Mouse (Mus musculus) CD4-positive, CD25-positive, alpha-beta regulatory T cell, adult 2 months (primary cell): ENCODE measurements around the gene Raet1e.
"Not testable (repeated sequence)": the region's sequence is repeated elsewhere in the genome, so short reads cannot be mapped to it uniquely, and the experiment has no call there.

Experiments used
- DNase-seq: peaks from one replicate; pipeline ENCODE4 v3.0.0-alpha.2; 2012; ENCODE audit warnings: low read depth, low spot score

Gene Raet1e

DNA sequence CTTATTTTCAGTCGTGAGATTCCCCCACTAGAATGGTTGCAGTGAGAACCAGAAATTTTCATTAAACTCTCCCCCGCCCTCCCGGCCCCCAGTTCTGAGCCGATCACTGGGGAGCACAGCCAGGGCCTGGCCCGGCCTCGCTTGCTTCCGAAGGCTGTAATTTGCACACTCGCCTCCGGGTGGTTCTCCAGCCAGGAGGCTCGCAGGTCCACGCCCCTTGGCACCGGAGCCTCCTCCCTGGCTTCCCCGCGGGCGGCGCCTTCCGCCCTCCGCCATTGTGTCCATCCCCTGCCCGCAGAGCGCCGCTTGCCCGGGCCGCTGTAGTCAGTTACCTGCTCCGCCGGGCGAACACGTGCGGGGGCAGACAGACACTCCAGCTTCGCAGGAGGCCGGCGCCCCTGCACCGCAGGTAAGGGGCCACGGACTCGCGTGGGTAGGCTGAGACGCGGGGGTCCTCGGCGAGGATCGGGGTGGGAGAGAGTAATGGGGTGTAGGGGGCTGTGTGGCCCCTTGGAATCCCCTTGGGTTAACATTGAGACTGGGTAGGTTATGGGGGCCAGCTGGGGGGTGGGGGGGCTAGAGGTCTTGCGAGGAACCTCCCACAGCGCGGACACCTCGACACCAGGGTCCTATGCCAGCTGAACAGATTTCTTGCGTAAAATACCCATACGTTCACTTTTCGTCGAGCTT lies at the start of gene Raet1e, which contains the start of gene H60b:
Gene Raet1e, plus strand, starts transcription at position 260 of the 690 bp plus-strand sequence.
Gene H60b, plus strand, starts transcription at position 277 of the 690 bp plus-strand sequence.
- peak; percentile 57 for DNase-seq

DNA sequence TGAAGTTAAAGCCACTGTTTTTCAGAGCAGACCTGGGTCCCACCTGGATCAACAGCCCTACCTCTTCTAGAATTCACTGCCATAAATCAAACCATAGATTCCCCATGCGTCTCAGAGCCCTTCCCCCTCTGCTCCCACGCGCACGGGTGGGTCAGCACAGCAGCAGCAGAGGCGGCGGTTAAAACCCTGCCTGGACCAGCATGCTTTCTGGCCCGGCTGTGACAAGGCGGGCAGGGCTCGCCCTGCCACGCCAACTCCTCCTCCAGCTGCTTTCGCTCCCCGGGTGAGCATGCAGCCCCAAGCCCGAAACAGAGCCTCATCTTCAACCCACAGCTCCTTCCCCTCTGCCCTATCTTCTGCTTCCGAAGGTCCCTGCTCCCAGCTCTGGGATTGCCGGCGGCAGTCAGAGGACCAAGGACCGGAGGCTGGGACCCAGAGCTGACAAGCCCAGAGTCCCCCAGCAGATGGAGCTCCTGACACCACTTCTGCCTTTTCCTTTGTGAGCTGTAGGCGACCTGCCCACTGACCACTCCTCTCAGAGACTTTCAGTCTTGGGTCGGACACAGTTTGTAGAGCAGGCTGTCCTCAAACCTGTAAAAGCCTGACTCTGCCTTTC lies 17.6 kb upstream of the Raet1e start:
- DNase-seq = peak; percentile 59

DNA sequence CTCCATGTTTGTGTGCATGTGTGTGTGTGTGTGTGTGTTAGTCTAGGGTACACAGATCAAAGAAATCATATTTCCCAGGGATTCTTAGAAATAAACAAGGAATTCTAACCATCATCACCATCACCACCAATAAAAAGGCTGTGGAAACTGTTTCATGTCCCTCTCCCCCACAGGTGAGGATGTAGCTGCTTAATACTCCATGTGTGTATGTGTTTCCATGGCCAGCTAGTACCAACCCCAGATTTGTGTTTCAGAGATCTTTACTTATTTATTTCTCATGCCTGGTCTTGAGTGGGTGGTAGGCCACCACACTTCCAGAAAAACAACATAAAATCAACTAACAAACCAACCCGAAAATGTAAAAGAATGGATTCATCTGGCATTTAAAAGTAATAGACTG lies 16.2 kb upstream of the Raet1e start:
- DNase-seq = peak; percentile 67

DNA sequence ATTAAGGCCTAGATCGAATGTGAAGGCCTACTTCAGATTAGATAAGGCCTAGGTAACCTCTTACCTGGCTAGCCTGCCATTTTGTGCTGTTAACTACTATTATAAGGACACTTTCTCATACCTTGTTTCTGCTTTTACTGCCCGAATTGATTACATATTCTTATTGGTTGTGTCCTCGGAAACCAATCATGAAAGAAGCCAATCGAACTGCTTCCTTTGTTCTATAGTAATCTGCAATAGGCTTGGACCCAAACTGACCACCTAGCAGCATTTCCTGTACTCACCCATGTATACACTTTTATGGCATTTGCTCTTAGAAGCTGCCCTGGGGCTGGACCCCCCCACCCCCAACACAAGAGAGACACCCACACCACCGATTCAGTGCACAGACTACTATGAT lies 15.4 kb upstream of the Raet1e start:
- no peak for DNase-seq

DNA sequence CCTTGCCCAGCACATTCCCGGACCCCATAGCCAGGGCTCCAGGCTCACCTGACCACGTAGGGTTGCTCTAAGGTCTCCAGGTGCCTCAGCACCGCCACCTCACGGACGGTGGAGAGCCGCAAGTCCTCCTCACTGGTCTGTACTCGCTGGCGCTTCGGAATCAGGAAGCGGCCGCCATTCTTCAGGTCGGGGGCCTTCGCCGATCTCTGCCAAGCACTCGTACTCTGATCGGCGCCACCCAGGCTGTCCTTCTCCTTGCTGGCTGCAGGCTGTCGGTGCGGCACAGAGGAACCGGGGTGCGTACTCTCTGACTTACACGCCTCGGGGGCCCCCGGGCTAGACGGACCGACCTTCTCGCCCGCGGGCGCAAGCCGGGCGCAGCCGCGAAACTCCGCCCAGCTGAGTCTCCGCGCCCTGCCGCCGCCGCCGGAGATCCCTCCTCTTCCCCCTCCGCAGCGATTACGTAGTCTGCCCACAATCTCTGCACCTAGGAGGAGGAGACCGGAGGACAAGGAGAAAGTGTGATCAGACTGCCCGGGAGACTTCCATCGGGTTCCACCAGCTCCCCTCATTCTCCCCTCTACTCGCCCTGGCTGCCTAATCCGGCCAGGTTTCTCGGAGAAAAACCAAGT lies 9.8 kb upstream of the Raet1e start:
- DNase-seq = peak; percentile 88

DNA sequence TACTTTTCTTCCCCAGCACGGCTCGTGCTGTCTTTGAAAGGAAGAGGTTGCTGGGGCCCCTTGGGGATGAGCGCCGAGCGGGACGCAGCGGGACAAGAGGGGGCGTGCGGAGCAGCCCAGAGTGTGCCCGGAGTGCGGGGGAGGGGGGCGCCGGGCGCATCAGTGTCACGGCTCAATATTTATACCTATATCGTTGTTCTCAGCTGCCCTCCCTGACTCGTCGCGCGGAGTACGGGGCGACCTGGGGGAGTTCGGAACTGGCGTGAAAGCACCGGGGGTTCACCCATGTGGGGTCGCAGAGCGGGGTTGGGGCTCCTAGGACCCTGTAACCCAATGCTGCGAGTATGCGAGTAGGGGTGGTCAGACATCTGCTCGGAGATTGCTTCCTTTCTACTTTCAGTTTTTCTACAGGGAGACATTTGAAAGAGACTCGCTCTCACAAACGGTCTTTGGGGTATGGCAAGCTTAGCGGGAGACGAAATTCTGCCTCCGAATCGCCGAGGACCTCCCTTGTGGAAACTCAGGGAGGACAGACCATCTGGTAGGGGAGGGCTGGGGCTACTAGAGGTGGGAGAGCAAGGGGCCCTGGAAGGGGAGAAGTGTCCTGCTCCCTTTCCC lies 9.2 kb upstream of the Raet1e start, which contains the start of gene E030030I06Rik:
Gene E030030I06Rik, minus strand, starts transcription at position 198 of the 618 bp plus-strand sequence.
- DNase-seq = peak; percentile 54

DNA sequence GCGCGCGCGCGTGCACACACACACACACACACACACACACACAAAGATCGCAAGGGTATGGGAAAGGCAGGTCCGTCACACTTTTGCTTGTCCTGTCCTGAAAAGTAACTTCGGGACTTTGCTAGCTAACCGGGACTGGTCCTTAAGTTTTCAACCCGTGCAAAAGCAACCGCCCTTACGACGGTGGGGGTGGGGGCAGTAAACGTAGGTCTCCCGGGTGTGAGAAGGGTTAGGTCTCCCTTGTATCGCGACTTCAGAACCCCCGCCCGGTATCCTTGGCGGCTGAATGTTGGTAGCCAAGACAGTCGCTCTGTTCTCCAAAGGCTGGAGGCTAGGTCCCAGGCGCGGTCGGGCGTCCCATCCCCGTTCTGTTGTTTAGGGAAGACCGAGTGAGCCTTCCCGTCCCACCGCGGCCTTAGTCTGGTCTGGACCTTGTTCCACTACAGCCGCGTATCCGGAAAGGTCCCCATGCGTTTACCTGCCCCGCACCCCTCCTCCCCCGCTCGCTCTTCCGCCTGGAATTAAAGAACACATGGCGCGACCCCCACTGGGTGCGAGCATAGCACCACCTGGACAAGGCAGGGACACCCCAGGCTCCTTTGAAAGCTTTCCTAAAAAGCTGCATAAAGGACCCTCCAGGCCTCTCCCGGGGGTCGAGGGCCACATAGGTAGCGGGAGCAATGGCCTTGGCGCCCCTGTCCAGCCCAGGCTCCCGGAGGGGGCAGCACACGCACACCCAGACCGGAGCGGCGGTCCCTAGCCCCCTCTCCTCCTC lies 8.5 kb upstream of the Raet1e start:
- peak; percentile 29 for DNase-seq

DNA sequence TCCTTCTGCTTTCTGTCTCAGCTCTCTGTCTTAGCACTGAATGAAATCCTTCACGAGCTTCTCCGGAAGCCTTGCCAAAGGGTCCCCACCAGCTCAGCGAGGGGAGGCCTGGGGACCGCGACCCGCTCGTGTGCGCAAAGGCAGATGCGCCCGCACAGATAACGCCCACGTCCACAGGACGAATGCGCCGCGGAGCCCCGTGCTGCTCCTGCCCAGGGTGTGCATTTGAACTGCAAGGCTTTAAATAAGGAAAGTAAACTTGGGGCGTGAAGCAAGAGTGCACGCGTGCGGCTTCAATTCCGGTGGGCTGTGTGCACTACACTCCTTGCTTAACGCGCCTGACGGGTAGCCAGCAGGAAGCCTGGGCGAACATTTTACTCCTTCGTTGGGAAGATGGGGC lies 7.8 kb upstream of the Raet1e start:
- DNase-seq = peak; percentile 58

DNA sequence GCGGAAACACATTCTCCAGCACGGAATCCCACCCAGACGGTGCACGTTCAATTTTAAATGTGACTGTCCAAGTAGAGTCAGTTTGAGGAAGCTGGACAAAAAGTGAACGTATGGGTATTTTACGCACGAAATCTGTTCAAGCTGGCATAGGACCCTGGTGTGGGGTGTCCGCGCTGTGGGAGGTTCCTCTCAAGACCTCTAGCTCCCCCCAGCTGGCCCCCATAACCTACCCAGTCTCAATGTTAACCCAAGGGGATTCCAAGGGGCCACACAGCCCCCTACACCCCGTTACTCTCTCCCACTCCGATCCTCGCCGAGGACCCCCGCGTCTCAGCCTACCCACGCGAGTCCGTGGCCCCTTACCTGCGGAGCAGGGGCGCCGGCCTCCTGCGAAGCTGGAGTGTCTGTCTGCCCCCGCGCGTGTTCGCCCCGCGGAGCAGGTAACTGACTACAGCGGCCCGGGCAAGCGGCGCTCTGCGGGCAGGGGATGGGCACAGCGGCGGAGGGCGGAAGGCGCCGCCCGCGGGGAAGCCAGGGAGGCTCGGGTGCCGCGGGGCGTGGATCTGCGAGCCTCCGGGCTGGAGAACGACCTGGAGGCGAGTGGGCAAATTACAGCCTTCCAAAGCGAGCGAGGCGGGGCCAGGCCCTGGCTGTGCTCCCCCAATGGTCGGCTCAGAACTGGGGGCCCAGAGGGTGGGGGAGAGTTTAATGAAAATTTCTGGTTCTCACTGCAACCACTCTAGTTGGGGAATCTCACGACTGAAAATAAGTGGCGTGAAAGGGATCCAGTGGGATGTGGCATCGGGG lies 7.1 kb upstream of the Raet1e start:
- peak; percentile 55 for DNase-seq

DNA sequence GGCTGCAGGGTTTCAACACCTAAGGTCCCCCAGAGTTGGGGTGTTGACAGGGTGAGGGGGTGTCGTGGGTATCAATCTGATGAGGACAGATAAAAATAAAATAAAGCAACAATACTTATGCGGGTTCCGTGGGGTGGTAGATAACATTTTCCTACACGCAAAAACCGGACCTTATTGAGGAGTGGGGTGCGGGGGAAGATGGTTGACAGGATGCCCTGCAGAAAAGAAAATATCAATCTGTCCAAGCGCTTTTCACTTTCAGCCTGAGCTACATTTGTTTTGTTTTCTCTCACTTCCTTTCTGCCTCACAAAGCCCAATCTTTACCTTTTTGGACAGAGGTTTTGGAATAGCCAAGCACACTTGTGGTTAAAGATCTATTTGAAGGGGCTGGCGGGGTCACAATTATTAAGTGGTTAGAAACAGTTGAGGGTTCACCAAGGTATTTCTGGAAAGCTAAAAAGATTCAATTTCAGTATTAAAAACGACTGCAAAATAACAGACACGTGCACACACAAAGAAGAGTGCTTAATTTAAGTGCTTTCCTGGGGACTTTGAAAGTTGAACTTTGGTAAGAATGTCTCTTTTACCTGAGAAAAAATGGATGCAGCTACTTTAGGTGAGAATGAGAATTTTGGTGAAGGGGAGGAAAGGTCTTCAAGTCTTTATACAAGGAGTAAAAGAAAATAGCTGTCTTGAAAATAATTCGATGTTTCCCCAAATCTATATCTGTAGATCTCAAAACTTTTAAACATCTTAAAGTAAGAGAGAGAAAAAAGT lies 6.3 kb upstream of the Raet1e start:
- DNase-seq = not testable (repeated sequence)

DNA sequence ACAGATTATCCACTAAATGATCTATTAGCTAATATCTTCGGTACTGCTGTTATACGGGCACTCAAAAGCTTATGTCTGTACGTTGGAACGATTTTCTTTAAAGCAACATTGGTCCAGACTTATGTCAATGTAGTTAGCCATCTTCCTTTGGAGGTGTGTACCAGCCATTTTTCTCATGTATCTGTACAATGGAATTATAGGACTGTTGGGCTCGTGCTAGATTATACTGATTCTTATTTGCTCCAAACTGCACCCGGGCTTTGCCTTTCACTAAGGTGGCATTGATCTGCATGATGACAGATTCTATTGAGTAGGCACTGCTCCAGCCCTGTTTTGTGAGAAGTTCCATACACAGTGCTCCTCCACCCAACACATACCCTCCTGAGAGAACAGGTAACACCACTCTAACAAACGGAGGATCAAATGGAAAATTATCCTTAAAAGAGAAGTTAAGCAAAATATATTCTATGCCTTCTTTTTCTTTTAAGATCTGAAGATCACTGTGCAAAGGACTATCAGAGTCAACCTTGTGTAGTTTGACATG lies 5.2 kb upstream of the Raet1e start:
- not testable (repeated sequence) for DNase-seq

DNA sequence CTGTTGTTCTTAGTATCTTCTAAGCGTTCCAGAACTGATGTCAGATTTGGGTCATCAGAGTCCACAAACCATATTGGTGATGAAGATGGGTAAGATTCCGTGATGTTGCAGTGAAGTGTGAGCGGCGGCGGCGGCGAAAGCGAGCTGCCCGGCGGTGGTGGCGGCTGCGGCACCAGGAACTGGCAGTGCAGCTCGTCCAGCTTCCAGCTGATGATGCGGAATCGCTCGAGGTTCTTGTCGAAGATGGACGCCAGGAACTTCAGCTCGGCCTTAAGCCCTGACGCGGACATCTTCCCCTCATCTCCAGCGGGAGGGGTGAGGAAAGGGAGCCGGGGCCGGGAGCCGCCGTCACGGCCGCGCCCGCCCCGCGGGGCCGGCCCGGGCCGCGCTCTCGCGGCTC lies 4.2 kb upstream of the Raet1e start:
- DNase-seq = peak; percentile 32

DNA sequence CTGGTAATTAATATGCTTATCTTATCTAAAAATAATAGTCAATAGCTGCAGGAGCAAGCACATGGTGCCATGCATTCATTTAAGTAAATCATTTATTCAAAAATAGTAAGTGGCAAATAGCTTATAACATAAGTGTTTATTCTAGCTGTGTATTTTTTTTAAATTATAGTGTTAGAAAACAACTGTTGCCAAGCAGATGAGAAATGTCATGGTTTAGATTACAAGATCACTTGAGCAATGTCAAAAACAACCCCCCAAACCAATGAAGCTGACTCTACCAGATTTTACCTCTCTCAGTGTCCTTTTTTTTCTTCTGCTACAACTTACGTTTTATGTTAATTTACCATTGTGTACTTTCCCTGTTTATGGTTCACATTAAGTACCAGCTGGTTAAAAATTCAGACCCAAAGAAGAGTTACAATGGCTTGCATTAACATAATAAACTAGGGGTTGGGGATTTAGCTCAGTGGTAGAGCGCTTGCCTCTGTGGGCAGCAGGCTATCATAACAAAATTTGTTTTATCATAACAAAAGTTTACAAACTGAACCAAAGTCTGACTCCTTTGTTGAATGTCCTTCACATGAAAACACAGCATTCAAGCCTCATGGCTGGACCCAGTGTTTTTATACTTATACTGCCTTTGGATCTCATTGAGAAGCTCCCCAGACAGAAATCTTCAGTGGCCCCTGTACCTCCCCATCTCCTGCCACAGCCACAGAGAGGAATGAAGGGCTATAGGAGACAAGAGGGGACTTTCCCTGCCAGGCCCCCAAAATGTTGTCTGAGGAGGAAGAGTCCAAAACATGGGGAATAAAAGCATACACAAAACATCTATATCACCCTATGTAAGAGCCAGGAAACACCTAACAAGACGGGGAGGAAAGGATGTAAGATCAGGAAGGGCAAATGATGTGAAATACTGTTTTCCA lies 3.2 kb upstream of the Raet1e start:
- no peak for DNase-seq

DNA sequence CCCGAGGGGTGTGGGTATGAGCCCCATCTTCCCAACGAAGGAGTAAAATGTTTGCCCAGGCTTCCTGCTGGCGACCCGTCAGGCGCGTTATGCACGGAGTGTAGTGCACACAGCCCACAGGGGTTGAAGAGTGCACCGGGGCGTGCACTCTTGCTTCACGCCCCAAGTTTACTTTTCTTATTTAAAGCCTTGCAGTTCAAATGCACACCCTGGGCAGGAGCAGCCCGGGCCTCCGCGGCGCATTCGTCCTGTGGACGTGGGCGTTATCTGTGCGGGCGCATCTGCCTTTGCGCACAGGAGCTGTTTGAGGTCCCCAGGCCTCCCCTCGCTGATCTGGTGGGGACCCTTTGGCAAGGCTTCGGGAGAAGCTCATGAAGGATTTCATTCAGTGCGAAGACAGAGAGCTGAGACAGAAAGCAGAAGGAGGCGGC lies 777 bp downstream of the Raet1e start:
- DNase-seq = peak; percentile 24

DNA sequence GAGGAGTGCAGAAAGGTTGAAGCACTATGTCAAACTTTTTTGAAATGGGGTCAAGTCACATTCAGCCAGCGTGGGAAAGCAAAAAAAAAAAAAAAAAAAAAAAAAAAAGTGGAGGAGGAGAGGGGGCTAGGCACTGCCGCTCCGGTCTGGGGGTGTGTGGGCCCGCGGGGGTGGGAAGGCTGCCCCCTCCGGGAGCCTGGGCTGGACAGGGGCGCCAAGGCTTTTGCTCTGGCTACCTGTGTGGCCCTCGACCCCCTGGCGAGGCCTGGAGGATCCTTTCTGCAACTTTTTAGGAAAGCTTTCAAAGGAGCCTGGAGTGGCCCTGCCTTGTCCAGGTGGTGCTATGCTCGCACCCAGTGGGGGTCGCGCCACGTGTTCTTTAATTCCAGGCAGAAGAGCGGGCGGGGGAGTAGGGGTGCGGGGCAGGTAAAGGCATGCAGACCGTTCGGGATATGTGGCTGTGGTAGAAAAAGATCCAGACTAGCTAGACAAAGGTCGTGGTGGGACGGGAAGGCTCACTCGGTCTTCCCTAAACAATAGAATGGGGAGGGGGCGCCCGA lies 1.3 kb downstream of the Raet1e start:
- DNase-seq = no peak

DNA sequence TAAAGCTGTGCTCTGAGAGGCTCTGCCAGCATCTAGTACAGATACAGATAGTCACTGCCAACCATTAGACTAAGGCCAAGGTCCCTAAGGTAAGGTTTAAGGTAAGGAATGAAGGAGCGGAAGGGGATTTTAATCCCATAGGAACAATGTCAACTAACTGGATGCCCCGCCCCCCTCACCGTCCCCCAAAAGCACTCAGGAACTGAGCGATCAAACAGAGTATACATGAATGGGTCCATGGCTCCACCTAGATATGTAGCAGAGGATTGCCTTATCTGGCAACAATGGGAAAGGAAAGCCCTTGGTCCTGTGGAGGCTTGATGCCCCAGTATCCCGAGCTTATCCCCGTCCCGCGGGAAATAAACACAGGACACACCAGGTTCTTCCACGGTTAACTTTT lies 4.9 kb downstream of the Raet1e start:
- DNase-seq = not testable (repeated sequence)

DNA sequence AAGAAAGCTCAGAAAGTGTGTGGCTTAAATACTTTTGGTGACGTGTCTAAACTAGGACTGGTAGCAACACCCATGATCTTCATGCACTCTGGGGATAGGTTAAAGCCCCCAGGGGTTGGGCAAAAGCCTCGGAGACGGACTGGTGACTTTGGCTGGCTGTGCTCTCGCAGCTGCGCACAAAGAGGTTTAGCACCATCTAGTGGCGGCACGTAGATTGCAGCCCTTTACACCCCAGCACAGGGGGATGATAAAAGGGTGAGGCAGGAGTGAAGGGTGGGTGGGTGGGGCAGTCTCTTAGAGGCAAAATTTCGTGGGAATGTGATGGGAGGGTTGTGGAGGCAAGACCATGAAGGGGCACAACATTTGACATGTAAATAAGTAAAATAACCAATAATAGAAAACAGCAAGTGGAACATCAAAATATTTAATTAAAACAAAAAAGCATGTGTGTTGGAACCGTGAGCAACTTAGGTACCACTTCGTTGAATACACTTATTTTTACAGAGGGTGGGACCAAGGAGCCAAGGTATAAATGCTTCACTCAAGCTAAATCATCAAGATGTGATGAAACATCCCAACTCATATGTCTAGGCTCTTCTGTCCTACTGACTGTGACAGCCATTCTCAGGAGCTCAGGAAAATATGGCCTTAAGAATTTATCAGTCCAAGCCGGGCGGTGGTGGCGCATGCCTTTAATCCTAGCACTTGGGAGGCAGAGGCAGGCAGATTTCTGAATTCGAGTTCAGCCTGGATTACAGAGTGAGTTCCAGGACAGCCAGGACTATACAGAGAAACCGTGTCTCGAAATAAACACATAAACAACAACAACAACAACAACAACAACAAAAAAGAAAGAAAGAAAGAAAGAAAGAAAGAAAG lies 5.6 kb downstream of the Raet1e start:
- not testable (repeated sequence) for DNase-seq
